Mouse (Mus musculus) Patski (cell line): Measurements from ENCODE around the gene Gm48552. TPM values are rescaled to one million over a fixed set of nuclear protein-coding genes. Genes with fewer than 3 reads are reported as not detected.
A peak's percentile ranks its signal among the peaks of the same experiment; 100 is the strongest.

Experiments
- ATAC-seq: fragments of 100-300 bp; one replicate; pipeline ENCODE4 v1.8.0; 2021
- CTCF ChIA-PET: fragments of 350-600 bp; sonication (Branson Sonifier 250); formaldehyde crosslinking; loops from one replicate; lab custom pipeline; 2022; ENCODE audit warnings: inconsistent platforms; lab: Charles Lee
- POLR2A ChIA-PET: fragments of 350-600 bp; sonication (Branson Sonifier 250); formaldehyde crosslinking; loops from one replicate; lab custom pipeline; 2022; ENCODE audit warnings: antibody characterized with exemption, inconsistent platforms; lab: Charles Lee
- DNase-seq: peaks from one replicate; pipeline ENCODE4 v3.0.0-alpha.2; 2011; ENCODE audit warnings: low read depth, low spot score
- H3K27me3 ChIP-seq: fragments of 371-371 bp; one replicate; pipeline ENCODE4 v1.5.1; 2021
- CTCF ChIP-seq: fragments of 100-300 bp; IDR thresholded peaks from one replicate; pipeline ENCODE4 v1.5.1; 2021
- in situ Hi-C: fragments of 300-500 bp; cut with MboI; formaldehyde crosslinking; loops from 3 replicates; pipeline ENCODE4 v1.11.1; 2018; ENCODE audit warnings: low pct_unique_long_range_greater_than_20kb, mixed read lengths
- polyA plus RNA-seq: library from polyadenylated mRNA; unstranded; gene quantifications from one replicate; pipeline ENCODE4 v1.2.3, GENCODE M21; 2021

Gene Gm48552
- polyA plus RNA-seq, 1 experiment from 2014 or later = 0.76 TPM

DNA sequence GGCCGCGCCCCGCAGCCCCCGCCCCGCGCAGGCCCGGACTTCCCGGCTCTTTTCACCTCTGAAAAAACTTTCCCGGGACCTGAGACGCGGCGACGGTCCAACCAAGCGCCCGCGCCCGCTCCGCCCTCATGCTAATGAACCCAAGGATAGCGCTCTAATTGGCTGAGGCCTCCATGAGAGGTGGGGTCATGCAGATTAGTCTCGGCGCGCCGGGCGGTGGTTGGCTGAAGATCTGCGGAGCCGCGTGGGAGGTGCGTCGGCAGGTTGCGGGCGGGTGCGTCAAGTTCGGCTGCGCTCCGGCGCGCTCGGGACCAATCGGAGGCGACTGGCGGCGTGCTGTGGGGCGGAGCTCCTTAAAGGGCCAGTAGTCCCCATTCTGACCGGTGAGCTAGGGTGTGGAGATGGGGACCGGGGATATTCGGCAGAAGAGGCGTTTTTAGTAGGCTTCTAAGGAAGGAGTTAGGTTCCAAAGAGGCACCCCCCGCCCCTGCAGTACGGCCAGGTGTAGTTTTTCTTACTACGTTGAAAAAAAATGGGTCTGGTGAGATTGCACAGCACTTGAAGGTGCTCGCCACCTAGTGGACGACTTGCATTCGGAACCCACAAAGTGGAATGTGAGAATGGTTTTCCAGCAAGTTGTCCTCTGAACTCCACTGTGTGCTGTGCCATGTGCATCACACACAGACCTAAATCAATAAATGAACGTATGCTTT, 38.3 kb upstream of the Gm48552 start, which contains the start of gene Hmg20b:
Hmg20b (minus strand) TSS at position 130 of the 713 bp plus-strand sequence.
- DNase-seq (peak; percentile 90), ATAC-seq (peak; percentile 92)
- H3K27me3 ChIP-seq = no peaks in the 10 kb centered on the region
- CTCF ChIA-PET = interaction anchor here (0.6 to 2.1 kb wide), 7 partner anchors 8 to 61 kb away, joined by 3 to 10 read pairs (median 4); partner anchors contain the start of gene Pip5k1c
- TF ChIP-seq CTCF = no peak
- in situ Hi-C loops = loop anchor here (5.0 kb wide), 1 partner anchor 63 kb away; no protein-coding TSS in a partner anchor
- POLR2A ChIA-PET = interaction anchor here (0.6 to 0.7 kb wide), 2 partner anchors 31 to 54 kb away, joined by 3 to 4 read pairs; no protein-coding TSS in a partner anchor

DNA sequence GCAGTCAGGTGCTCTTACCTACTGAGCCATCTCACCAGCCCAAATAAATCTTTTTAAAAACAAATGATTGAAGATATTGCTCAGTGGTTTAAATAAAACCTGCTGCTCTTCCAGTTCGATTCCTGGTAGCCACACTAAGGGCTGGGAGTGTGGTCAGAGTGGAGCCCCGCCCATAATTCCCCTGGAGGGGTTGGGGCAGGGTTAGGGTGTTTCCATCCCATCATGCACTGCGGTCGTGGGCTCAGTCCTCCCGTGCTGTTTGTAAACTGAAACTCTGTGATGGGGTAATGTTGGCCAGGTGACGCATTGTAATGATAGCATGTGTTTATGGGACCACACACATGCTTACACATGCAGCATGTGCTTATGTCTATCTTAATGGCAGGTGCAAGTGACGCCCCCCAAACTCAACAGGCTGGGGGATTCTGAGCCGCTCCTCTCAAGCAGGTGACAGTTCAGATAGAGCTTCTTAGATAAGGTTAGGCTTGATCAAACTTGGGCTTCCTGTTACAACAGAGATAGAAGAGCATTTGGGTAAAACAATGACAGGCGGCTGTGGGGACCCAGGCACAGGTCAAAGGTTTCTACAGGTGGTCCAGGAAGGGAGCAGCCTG, 37.0 kb upstream of the Gm48552 start:
- POLR2A ChIA-PET = no interaction called here
- CTCF ChIA-PET = interaction anchor here (1.5 to 2.1 kb wide), 2 partner anchors 10 to 59 kb away, joined by 5 to 10 read pairs; partner anchors contain the start of gene Pip5k1c
- no peak for DNase-seq

GRCm38 (mm10) chr10:81354738-81355477, 33.9 kb upstream of the Gm48552 start:
- ATAC-seq = no peak
- ChIA-PET POLR2A (no interaction called here), CTCF (interaction anchor here (1.2 to 1.7 kb wide), 2 partner anchors 62 to 66 kb away, joined by 5 read pairs; partner anchors contain the start of gene Pip5k1c)
- in situ Hi-C loops = loop anchor here (5.0 kb wide), 1 partner anchor 68 kb away; no protein-coding TSS in a partner anchor
- TF ChIP-seq CTCF = no peak
- DNase-seq = no peak
- no peaks in the 10 kb centered on the region for H3K27me3 ChIP-seq

More for the DNA sequence above, 37.0 kb upstream of the Gm48552 start:
- H3K27me3 ChIP-seq = no peaks in the 10 kb centered on the region
- TF ChIP-seq CTCF = no peak
- in situ Hi-C loops = loop anchor here (5.0 kb wide), 1 partner anchor 64 kb away; no protein-coding TSS in a partner anchor
- no peak for ATAC-seq

DNA sequence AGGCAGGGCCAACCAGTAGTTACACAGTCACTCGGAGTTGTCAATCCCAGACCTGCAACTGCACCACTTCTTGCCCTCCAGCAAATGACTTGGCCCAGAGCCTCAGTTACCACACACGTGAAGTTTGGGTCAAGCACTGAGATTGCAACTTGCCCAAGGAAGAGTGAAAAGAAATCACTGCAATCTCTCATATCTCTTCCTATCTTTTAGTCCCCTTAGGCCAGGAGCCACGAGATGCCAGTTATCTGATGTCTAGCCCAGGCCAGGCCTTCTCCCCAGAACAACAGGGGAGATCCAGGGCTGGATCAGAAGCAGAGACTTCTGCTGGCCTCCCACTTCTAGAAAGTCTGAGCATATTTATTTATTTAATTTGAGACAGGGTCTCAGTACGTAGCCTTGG, 33.3 kb upstream of the Gm48552 start:
- ATAC-seq (no peak), DNase-seq (no peak)
- POLR2A ChIA-PET = no interaction called here
- CTCF ChIA-PET = no interaction called here
- TF ChIP-seq CTCF = no peak
- in situ Hi-C loops = no loop called here
- no peaks in the 10 kb centered on the region for H3K27me3 ChIP-seq

DNA sequence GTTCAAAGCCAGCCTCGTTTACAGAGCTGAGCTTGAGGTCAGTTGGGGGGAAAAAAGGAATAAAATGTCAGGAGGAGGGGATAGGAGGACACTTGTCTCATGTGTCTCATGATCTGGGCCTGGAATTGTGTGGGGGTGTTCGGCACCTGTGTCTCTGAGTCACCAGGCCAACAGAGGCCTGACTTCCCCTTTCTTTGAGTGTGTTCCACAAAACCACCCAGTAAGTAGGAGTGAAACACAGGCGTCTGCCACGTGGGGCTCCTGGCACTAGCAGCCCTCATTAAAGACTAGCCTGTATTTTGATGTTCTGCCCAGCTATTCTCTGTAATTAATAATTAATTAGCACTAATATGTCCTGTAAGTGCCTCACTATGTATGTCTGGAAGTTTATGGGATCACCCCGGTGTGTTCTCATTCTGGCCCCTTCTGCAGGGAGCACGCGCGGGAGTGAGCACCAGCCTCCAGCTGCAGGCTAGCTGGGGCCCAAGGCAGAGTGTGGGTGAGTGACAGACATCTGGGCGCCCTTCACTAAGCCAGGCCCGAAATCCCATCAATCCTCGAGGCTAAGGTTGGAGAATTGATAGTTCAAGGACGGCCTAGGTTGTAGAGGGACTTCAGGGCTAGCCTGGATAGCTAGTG, 32.3 kb upstream of the Gm48552 start:
- no peak for ATAC-seq
- in situ Hi-C loops = no loop called here
- POLR2A ChIA-PET = interaction anchor here (1.0 to 1.2 kb wide), 2 partner anchors 17 to 36 kb away, joined by 3 read pairs; partner anchors contain the start of gene Smim24
- CTCF ChIA-PET = no interaction called here
- H3K27me3 ChIP-seq = no peaks in the 10 kb centered on the region
- TF ChIP-seq CTCF = no peak
- DNase-seq = no peak

DNA sequence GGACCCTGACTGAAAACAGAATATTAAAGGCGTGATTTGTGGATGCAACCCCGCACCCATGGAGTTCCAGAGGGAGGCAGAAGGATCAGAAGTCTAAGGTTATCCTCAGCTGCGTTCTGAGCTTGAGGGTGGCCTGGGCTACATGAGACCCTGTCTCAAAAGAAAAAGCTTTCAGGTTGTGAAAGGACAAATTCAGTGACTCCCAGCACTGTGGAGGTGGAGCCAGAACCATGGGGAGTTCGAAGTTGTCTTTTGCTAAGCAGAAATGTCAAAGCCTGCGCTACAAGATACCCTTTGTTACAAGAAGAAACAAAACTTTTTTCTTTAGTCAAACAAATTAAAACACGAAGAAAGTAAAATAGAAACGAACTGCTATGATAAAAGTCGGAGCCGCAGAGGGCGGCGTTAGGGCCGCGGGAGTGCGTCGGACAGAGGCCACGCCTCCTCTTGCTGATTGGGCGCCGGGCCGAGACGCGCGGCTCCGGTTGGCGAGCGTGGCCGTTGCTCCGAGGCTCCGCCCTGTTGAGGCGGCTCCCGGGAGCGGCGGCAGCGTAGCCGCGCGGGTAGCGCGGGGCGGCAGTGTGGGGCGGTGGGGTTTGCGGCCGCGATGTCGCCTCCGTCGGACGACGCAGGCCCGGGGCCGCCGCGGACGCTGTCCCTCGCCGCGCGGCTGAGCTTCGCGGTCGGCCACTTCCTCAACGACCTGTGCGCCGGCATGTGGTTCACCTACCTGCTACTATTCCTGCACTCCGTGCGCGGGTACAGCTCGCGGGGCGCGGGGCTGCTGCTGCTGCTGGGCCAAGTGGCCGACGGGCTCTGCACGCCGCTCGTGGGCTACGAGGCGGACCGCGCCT, 31.6 kb upstream of the Gm48552 start, which contains the start of gene Mfsd12:
Mfsd12 (plus strand) TSS at position 501 of the 854 bp plus-strand sequence.
- in situ Hi-C loops = no loop called here
- no peak for DNase-seq
- no peaks in the 10 kb centered on the region for H3K27me3 ChIP-seq
- ChIA-PET POLR2A (interaction anchor here (0.8 to 1.2 kb wide), 3 partner anchors 16 to 67 kb away, joined by 3 to 4 read pairs (median 3); partner anchors contain the start of gene Smim24), CTCF (no interaction called here)
- no peak for TF ChIP-seq CTCF
- peak; percentile 77 for ATAC-seq

GRCm38 (mm10) chr10:81358209-81358608, 30.6 kb upstream of the Gm48552 start:
- in situ Hi-C loops = no loop called here
- no peak for DNase-seq
- no peaks in the 10 kb centered on the region for H3K27me3 ChIP-seq
- CTCF ChIA-PET = no interaction called here
- no peak for ATAC-seq
- POLR2A ChIA-PET = interaction anchor here (0.8 kb wide), 1 partner anchor 68 kb away, joined by 4 read pairs; no protein-coding TSS in a partner anchor
- TF ChIP-seq CTCF = no peak

DNA sequence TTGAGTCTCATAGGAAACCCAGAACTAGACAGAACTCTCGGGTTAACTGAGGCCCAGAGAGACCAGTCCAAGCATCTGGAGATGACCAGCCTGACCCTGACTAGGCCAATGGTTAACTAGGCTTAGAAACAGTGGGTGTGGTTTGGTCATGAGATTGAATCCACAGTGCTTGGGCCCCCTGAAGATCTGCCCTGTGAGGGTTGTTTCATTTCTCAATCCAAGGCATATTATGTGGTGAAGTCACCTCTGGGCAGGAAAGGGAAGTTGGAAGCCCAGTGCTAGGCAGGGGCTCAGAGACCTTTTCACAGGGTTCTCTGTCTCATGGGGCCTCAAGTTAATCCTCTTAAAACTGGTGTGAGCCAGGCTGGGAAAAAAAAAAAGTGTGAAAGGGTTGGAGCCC, 30.0 kb upstream of the Gm48552 start:
- ATAC-seq (peak; percentile 20), DNase-seq (no peak)
- ChIA-PET POLR2A (no interaction called here), CTCF (no interaction called here)
- in situ Hi-C loops = no loop called here
- H3K27me3 ChIP-seq = no peaks in the 10 kb centered on the region
- TF ChIP-seq CTCF = no peak

DNA sequence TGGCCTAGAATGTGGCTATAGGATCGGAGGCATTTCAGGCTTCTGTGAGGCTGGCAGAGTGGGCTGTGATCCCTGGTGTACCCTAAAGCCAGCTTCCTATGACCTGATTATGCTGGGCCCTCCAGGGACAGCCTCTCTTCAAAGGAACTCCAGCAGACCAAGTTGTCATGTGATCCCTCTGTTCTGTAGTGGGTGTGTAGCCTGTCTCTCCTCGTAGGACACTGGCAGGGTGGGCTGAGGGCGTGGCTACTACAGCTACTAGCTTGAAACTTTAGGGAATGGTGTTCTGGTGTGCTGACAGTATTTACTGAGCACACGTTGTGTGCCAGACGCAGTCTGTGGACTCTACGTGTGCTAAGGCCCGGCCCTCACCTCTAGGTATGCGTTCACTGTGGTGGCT, 28.1 kb upstream of the Gm48552 start:
- DNase-seq = no peak
- no peak for ATAC-seq
- TF ChIP-seq CTCF = no peak
- ChIA-PET POLR2A (interaction anchor here (1.2 kb wide), 1 partner anchor 17 kb away, joined by 3 read pairs; no protein-coding TSS in a partner anchor), CTCF (interaction anchor here (1.2 kb wide), 1 partner anchor 10 kb away, joined by 3 read pairs; the partner anchor contains the start of gene Hmg20b)
- no peaks in the 10 kb centered on the region for H3K27me3 ChIP-seq
- in situ Hi-C loops = no loop called here
